Mouse (Mus musculus): ENCODE measurements at regions not wholly inside any gene's neighbourhood (a gene's known extent, or its start where the extent isn't known, plus 50 kb on each side); places are given as distances from the start of the nearest gene placed in this dataset.

DNA sequence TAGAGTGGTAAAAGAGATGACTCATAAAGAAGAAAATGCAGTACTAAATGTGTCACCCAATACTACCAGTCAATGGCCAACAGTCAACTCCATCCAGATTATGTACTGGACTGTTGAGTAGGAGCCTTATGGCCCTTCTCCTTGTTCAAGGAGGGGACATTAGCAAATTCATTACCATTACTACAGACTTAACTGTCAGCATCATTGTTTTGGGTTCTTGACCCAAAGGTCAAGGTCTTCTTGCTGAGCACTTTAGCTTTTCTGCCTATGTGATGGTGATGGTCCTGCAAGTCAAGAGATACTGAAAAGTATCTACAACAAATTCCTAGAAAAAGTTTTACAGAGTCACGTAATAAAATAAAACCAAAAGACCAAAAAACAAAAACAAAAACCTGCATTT, 1251.4 kb downstream of the Gm37988 start:
- Histone ChIP-seq H3K36me3 (ENCODE audit: control insufficient read depth, insufficient read depth, low read length) (no peaks in the 10 kb centered on the region), H3K4me1 (replicated peaks; ENCODE audit: control insufficient read depth, insufficient read depth, low read length) (no peaks in the 10 kb centered on the region), H3K27me3 (ENCODE audit: control insufficient read depth, insufficient read depth, low read length) (no peaks in the 10 kb centered on the region), H3K4me3 (ENCODE audit: control insufficient read depth, insufficient read depth, low read length) (no peak overlapping the region), H3K27ac (ENCODE audit: control insufficient read depth, insufficient read depth, low read length) (no peak overlapping the region)
- TF ChIP-seq POLR2A (IDR thresholded peaks at IDR 0.05; ENCODE audit: control insufficient read depth, extremely low read depth, insufficient read depth, low read length, poor library complexity): no peak
- TF ChIP-seq CTCF (IDR thresholded peaks at IDR 0.05; ENCODE audit: borderline replicate concordance, control insufficient read depth, extremely low read depth, insufficient read depth, low read length, poor library complexity): no peak
- WGBS: 85% methylated on average over 1 of the region's 1 CpGs
- DNase-seq: no peak

DNA sequence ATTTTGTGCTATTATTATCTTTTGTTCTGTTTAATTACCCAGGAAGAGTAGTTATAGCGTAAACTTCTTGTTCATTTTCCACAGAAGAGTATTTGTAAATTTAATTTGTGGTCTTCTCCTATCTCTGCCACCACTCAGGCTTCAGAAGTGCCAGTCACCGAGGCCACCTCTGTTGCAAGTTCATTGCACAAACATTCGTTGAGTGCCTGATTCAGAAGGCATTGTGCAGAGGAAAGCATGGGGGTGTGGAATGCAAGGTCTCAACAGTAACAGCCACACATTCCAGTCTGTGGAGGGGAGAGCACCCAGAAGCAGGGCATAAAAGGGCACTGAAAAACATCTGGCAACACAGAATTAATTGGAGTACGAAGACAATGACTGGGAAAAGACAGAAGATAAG, 1268.9 kb downstream of the Gm37988 start:
- H3K4me3 ChIP-seq (ENCODE audit: control insufficient read depth, insufficient read depth, low read length): no peak overlapping the region
- WGBS: 41% methylated on average over 4 of the region's 4 CpGs
- no peak for TF ChIP-seq CTCF (IDR thresholded peaks at IDR 0.05; ENCODE audit: borderline replicate concordance, control insufficient read depth, extremely low read depth, insufficient read depth, low read length, poor library complexity)
- no peak for TF ChIP-seq POLR2A (IDR thresholded peaks at IDR 0.05; ENCODE audit: control insufficient read depth, extremely low read depth, insufficient read depth, low read length, poor library complexity)
- no peak overlapping the region for H3K27ac ChIP-seq (ENCODE audit: control insufficient read depth, insufficient read depth, low read length)
- no peak for DNase-seq
- H3K4me1 ChIP-seq (replicated peaks; ENCODE audit: control insufficient read depth, insufficient read depth, low read length): no peaks in the 10 kb centered on the region
- no peaks in the 10 kb centered on the region for H3K36me3 ChIP-seq (ENCODE audit: control insufficient read depth, insufficient read depth, low read length)
- no peaks in the 10 kb centered on the region for H3K27me3 ChIP-seq (ENCODE audit: control insufficient read depth, insufficient read depth, low read length)

DNA sequence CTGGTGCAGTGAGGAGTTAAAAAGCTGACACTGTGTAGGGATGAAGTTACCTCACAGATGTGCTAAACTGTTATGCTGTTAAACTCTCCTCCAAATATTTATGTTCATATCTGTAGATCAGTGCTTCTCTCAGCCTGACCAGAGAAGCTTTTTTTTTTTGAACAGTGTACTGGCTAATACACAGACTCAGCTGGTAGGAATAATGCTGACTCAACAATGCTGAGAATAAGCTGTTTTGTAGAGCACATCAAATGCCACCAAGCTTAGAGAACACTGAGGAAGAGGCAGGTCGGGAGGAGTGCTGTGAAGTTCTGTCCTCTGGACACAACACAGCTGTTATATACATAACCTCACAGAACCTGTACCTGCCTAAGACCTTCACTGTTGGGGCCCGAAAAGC, 1274.2 kb downstream of the Gm37988 start:
- 84% methylated on average over 2 of the region's 2 CpGs for WGBS
- no peaks in the 10 kb centered on the region for H3K27me3 ChIP-seq (ENCODE audit: control insufficient read depth, insufficient read depth, low read length)
- TF ChIP-seq POLR2A (IDR thresholded peaks at IDR 0.05; ENCODE audit: control insufficient read depth, extremely low read depth, insufficient read depth, low read length, poor library complexity) (no peak), CTCF (IDR thresholded peaks at IDR 0.05; ENCODE audit: borderline replicate concordance, control insufficient read depth, extremely low read depth, insufficient read depth, low read length, poor library complexity) (no peak)
- H3K4me3 ChIP-seq (ENCODE audit: control insufficient read depth, insufficient read depth, low read length): no peak overlapping the region
- no peak overlapping the region for H3K27ac ChIP-seq (ENCODE audit: control insufficient read depth, insufficient read depth, low read length)
- DNase-seq: no peak
- no peaks in the 10 kb centered on the region for H3K36me3 ChIP-seq (ENCODE audit: control insufficient read depth, insufficient read depth, low read length)
- no peaks in the 10 kb centered on the region for H3K4me1 ChIP-seq (replicated peaks; ENCODE audit: control insufficient read depth, insufficient read depth, low read length)

DNA sequence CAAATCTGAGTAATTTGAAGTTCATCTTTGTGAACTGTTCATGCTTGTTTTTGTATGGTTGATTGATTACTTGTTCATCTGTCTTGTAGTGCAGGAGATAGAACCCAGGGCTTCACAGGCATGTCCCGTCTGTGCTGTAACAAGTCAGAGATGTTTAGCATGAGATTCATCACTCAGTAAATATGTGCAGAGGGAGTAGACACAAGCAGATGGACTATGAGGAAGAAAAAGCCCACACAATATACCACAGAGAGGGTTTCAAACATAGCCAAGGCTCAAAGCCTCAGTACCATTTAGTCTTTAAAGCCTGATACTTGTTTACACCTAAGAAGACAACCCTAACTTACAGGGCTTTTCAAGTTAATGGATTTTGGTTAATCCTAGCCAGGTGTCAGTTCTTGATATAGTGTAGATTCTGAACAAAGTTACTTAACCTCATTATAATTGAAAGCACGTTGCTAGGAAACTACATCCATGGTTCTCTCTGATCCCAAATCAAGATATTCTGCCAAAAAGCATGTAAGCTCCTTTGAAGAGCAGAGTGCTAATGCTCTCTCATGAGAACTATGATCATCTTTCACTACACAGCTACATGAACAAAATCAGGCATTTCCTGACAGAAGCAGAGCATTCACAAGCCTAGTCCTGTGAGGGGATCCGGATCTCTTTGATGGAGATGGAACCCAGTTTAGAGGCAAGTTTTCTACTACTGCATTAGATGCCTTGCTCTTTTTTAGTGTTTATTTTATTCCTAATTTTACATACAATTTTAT, 1286.7 kb downstream of the Gm37988 start:
- Histone ChIP-seq H3K27me3 (ENCODE audit: control insufficient read depth, insufficient read depth, low read length) (no peaks in the 10 kb centered on the region), H3K4me3 (ENCODE audit: control insufficient read depth, insufficient read depth, low read length) (no peak overlapping the region), H3K4me1 (replicated peaks; ENCODE audit: control insufficient read depth, insufficient read depth, low read length) (no peaks in the 10 kb centered on the region), H3K27ac (ENCODE audit: control insufficient read depth, insufficient read depth, low read length) (no peak overlapping the region), H3K36me3 (ENCODE audit: control insufficient read depth, insufficient read depth, low read length) (no peaks in the 10 kb centered on the region)
- no peak for TF ChIP-seq CTCF (IDR thresholded peaks at IDR 0.05; ENCODE audit: borderline replicate concordance, control insufficient read depth, extremely low read depth, insufficient read depth, low read length, poor library complexity)
- TF ChIP-seq POLR2A (IDR thresholded peaks at IDR 0.05; ENCODE audit: control insufficient read depth, extremely low read depth, insufficient read depth, low read length, poor library complexity): no peak
- no peak for DNase-seq
- WGBS: 87% methylated on average over 3 of the region's 3 CpGs

DNA sequence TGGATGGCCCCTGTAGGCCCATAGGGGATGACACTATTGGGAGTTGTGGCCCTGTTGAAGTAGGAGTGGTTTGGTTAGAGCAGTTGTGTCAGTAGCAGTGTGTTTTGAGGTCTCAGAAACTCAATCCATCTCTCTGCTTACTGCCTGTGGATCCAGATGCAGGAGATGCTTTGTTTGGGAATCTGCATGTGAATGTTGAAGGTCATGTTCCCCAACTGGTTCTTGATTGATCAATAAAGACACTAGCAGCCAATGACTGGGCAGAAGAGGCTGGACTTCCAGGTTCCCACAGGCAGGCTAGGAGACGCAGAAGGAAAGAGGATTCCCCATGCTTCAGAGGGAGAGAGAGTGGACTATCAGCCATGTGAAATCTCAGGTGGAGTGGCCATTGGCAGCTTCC, 1309.9 kb downstream of the Gm37988 start:
- no peaks in the 10 kb centered on the region for H3K27me3 ChIP-seq (ENCODE audit: control insufficient read depth, insufficient read depth, low read length)
- TF ChIP-seq CTCF (IDR thresholded peaks at IDR 0.05; ENCODE audit: borderline replicate concordance, control insufficient read depth, extremely low read depth, insufficient read depth, low read length, poor library complexity) (no peak), POLR2A (IDR thresholded peaks at IDR 0.05; ENCODE audit: control insufficient read depth, extremely low read depth, insufficient read depth, low read length, poor library complexity) (no peak)
- H3K36me3 ChIP-seq (ENCODE audit: control insufficient read depth, insufficient read depth, low read length): no peaks in the 10 kb centered on the region
- H3K4me1 ChIP-seq (replicated peaks; ENCODE audit: control insufficient read depth, insufficient read depth, low read length): no peaks in the 10 kb centered on the region
- WGBS: 79% methylated on average over 1 of the region's 1 CpGs
- H3K27ac ChIP-seq (ENCODE audit: control insufficient read depth, insufficient read depth, low read length): no peak overlapping the region
- no peak for DNase-seq
- no peak overlapping the region for H3K4me3 ChIP-seq (ENCODE audit: control insufficient read depth, insufficient read depth, low read length)

DNA sequence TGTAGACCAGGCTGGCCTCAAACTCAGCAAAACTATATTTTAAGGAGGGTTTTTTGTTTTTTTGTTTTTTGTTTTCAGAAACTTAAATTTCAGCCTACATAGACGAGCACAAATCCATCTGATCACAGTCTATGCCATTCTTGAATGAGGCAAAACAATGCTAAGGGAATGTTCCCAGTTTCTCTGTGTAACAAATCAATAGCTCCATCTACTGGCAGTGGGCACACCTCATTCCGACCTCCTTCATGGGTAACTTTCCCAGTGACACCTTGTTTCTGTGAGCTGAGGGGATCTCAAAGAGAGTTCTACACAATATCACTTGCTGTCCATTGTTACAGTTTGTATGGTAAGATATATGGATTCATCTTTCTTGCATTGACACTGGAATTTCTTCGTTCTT, 1327.4 kb downstream of the Gm37988 start:
- TF ChIP-seq CTCF (IDR thresholded peaks at IDR 0.05; ENCODE audit: borderline replicate concordance, control insufficient read depth, extremely low read depth, insufficient read depth, low read length, poor library complexity) (no peak), POLR2A (IDR thresholded peaks at IDR 0.05; ENCODE audit: control insufficient read depth, extremely low read depth, insufficient read depth, low read length, poor library complexity) (no peak)
- DNase-seq: no peak
- no peaks in the 10 kb centered on the region for H3K27me3 ChIP-seq (ENCODE audit: control insufficient read depth, insufficient read depth, low read length)
- no peak overlapping the region for H3K27ac ChIP-seq (ENCODE audit: control insufficient read depth, insufficient read depth, low read length)
- H3K4me1 ChIP-seq (replicated peaks; ENCODE audit: control insufficient read depth, insufficient read depth, low read length): no peaks in the 10 kb centered on the region
- 22% methylated on average over 3 of the region's 3 CpGs for WGBS
- H3K4me3 ChIP-seq (ENCODE audit: control insufficient read depth, insufficient read depth, low read length): no peak overlapping the region
- no peaks in the 10 kb centered on the region for H3K36me3 ChIP-seq (ENCODE audit: control insufficient read depth, insufficient read depth, low read length)

DNA sequence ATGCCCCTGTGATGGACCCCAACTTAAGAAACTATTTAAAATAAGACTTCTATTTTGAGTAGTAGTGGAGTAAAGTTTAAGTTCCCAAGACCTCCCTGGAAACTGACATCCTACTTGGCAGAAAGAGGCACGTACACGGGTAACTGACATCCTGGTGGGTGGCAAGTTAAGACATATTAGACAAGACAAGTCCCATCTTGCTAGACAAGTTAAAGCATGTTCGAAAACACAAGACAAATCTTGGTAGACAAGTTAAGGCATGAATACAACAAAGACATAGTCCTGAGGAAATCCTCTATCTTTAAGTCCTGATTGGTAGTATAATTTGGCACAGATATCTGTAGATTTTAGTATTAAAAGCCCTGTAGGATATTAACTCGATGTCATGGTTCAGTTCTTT, 1332.6 kb downstream of the Gm37988 start:
- H3K27ac ChIP-seq (ENCODE audit: control insufficient read depth, insufficient read depth, low read length): no peak overlapping the region
- H3K4me1 ChIP-seq (replicated peaks; ENCODE audit: control insufficient read depth, insufficient read depth, low read length): no peaks in the 10 kb centered on the region
- H3K27me3 ChIP-seq (ENCODE audit: control insufficient read depth, insufficient read depth, low read length): no peaks in the 10 kb centered on the region
- no peaks in the 10 kb centered on the region for H3K36me3 ChIP-seq (ENCODE audit: control insufficient read depth, insufficient read depth, low read length)
- DNase-seq: no peak
- TF ChIP-seq CTCF (IDR thresholded peaks at IDR 0.05; ENCODE audit: borderline replicate concordance, control insufficient read depth, extremely low read depth, insufficient read depth, low read length, poor library complexity): no peak
- TF ChIP-seq POLR2A (IDR thresholded peaks at IDR 0.05; ENCODE audit: control insufficient read depth, extremely low read depth, insufficient read depth, low read length, poor library complexity): no peak
- 86% methylated on average over 4 of the region's 4 CpGs for WGBS
- no peak overlapping the region for H3K4me3 ChIP-seq (ENCODE audit: control insufficient read depth, insufficient read depth, low read length)
